Mouse (Mus musculus) T-cell, adult 2 months (primary cell): ENCODE measurements around the gene Fitm2.
"Not testable (repeated sequence)": the region's sequence is repeated elsewhere in the genome, so short reads cannot be mapped to it uniquely, and the experiment has no call there.

Experiments used
- DNase-seq: peaks from one replicate; pipeline ENCODE4 v3.0.0; 2022; ENCODE audit warnings: low spot score

Fitm2 gene

GRCm38 (mm10) chr2:163463251-163463769, 9.1 kb downstream of the Fitm2 start:
- no peak for DNase-seq

- no peak for DNase-seq
Observed at GRCm38 (mm10) chr2:163462801-163463200, 9.6 kb downstream of the Fitm2 start.

- DNase-seq: no peak
Observed at GRCm38 (mm10) chr2:163462386-163462785, 10.0 kb downstream of the Fitm2 start.

- DNase-seq: not testable (repeated sequence)
Observed at GRCm38 (mm10) chr2:163461307-163461706, 11.1 kb downstream of the Fitm2 start.

GRCm38 (mm10) chr2:163460622-163461021, 11.8 kb downstream of the Fitm2 start:
- DNase-seq: no peak

GRCm38 (mm10) chr2:163459380-163459779, 13.0 kb downstream of the Fitm2 start:
- no peak for DNase-seq

GRCm38 (mm10) chr2:163458539-163459265, 13.7 kb downstream of the Fitm2 start:
- DNase-seq: no peak

GRCm38 (mm10) chr2:163453378-163453777, 19.1 kb downstream of the Fitm2 start:
- no peak for DNase-seq

- DNase-seq: no peak
Observed at GRCm38 (mm10) chr2:163452738-163453137, 19.7 kb downstream of the Fitm2 start.

- DNase-seq: no peak
Observed at GRCm38 (mm10) chr2:163450668-163451295, 21.6 kb downstream of the Fitm2 start.

- no peak for DNase-seq
Observed at GRCm38 (mm10) chr2:163449276-163449675, 23.2 kb downstream of the Fitm2 start.

GRCm38 (mm10) chr2:163447375-163447774, 25.1 kb downstream of the Fitm2 start:
- DNase-seq: no peak

- DNase-seq: no peak
Observed at GRCm38 (mm10) chr2:163444017-163444416, 28.4 kb downstream of the Fitm2 start.

- no peak for DNase-seq
Observed at GRCm38 (mm10) chr2:163443543-163443942, 28.9 kb downstream of the Fitm2 start.

GRCm38 (mm10) chr2:163439488-163439887, 32.9 kb downstream of the Fitm2 start:
- no peak for DNase-seq

- DNase-seq: no peak
Observed at GRCm38 (mm10) chr2:163438619-163439451, 33.6 kb downstream of the Fitm2 start.

- DNase-seq: peak; percentile 9
Observed at GRCm38 (mm10) chr2:163438246-163438618, 34.2 kb downstream of the Fitm2 start, which contains the start of gene Gdap1l1. Gene Gdap1l1 (plus strand): TSS chr2:163438476.

GRCm38 (mm10) chr2:163437800-163438199, 34.6 kb downstream of the Fitm2 start:
- no peak for DNase-seq

GRCm38 (mm10) chr2:163433971-163434370, 38.5 kb downstream of the Fitm2 start:
- DNase-seq: no peak

GRCm38 (mm10) chr2:163431289-163431688, 41.1 kb downstream of the Fitm2 start:
- no peak for DNase-seq

GRCm38 (mm10) chr2:163428346-163429011, 44.0 kb downstream of the Fitm2 start:
- no peak for DNase-seq

- DNase-seq: no peak
Observed at GRCm38 (mm10) chr2:163424597-163424996, 47.8 kb downstream of the Fitm2 start, which contains the start of gene Oser1. Gene Oser1 (minus strand): TSS chr2:163424697.
